Mouse (Mus musculus): Measurements from ENCODE around the gene Dock8.

Dock8 gene

GRCm38 (mm10) chr19:25116981-25117380 lies 117.6 kb downstream of the Dock8 start:
- DNase-seq (ENCODE audit: extremely low spot score, low read depth, low spot score), result no peak

- DNase-seq (ENCODE audit: extremely low spot score, low read depth, low spot score), result no peak
Observed at GRCm38 (mm10) chr19:25122417-25122816, 123.1 kb downstream of the Dock8 start.

- no peak for DNase-seq (ENCODE audit: extremely low spot score, low read depth, low spot score)
Observed at GRCm38 (mm10) chr19:25123031-25123430, 123.7 kb downstream of the Dock8 start.

GRCm38 (mm10) chr19:25123461-25123860 lies 124.1 kb downstream of the Dock8 start:
- no peak for DNase-seq (ENCODE audit: extremely low spot score, low read depth, low spot score)

- DNase-seq (ENCODE audit: extremely low spot score, low read depth, low spot score), result peak; percentile 54
Observed at GRCm38 (mm10) chr19:25132322-25132721, 133.0 kb downstream of the Dock8 start.

GRCm38 (mm10) chr19:25133959-25134358 lies 134.6 kb downstream of the Dock8 start:
- no peak for DNase-seq (ENCODE audit: extremely low spot score, low read depth, low spot score)

- no peak for DNase-seq (ENCODE audit: extremely low spot score, low read depth, low spot score)
Observed at GRCm38 (mm10) chr19:25136171-25136570, 136.8 kb downstream of the Dock8 start.

GRCm38 (mm10) chr19:25137907-25138820 lies 138.8 kb downstream of the Dock8 start:
- no peak for DNase-seq (ENCODE audit: extremely low spot score, low read depth, low spot score)

- DNase-seq (ENCODE audit: extremely low spot score, low read depth, low spot score), result no peak
Observed at GRCm38 (mm10) chr19:25144110-25145028, 145.0 kb downstream of the Dock8 start.

- peak; percentile 26 for DNase-seq (ENCODE audit: extremely low spot score, low read depth, low spot score)
Observed at GRCm38 (mm10) chr19:25145116-25145515, 145.8 kb downstream of the Dock8 start.

- DNase-seq (ENCODE audit: extremely low spot score, low read depth, low spot score), result no peak
Observed at GRCm38 (mm10) chr19:25146122-25146521, 146.8 kb downstream of the Dock8 start.

- DNase-seq (ENCODE audit: extremely low spot score, low read depth, low spot score), result no peak
Observed at GRCm38 (mm10) chr19:25149788-25150187, 150.5 kb downstream of the Dock8 start.

GRCm38 (mm10) chr19:25154506-25155178 lies 155.3 kb downstream of the Dock8 start:
- no peak for DNase-seq (ENCODE audit: extremely low spot score, low read depth, low spot score)

GRCm38 (mm10) chr19:25155250-25155649 lies 155.9 kb downstream of the Dock8 start:
- DNase-seq (ENCODE audit: extremely low spot score, low read depth, low spot score), result no peak

GRCm38 (mm10) chr19:25155709-25156108 lies 156.4 kb downstream of the Dock8 start:
- DNase-seq (ENCODE audit: extremely low spot score, low read depth, low spot score), result no peak

- no peak for DNase-seq (ENCODE audit: extremely low spot score, low read depth, low spot score)
Observed at GRCm38 (mm10) chr19:25162270-25162669, 162.9 kb downstream of the Dock8 start.

GRCm38 (mm10) chr19:25163426-25163825 lies 164.1 kb downstream of the Dock8 start:
- DNase-seq (ENCODE audit: extremely low spot score, low read depth, low spot score), result no peak

GRCm38 (mm10) chr19:25166412-25166811 lies 167.1 kb downstream of the Dock8 start:
- DNase-seq (ENCODE audit: extremely low spot score, low read depth, low spot score), result no peak

GRCm38 (mm10) chr19:25171395-25171794 lies 172.1 kb downstream of the Dock8 start:
- no peak for DNase-seq (ENCODE audit: extremely low spot score, low read depth, low spot score)

GRCm38 (mm10) chr19:25176746-25177145 lies 177.4 kb downstream of the Dock8 start:
- DNase-seq (ENCODE audit: extremely low spot score, low read depth, low spot score), result no peak

GRCm38 (mm10) chr19:25180024-25180423 lies 180.7 kb downstream of the Dock8 start:
- DNase-seq (ENCODE audit: extremely low spot score, low read depth, low spot score), result no peak
